Mouse (Mus musculus) cerebellum, adult 11-12 months (tissue): ENCODE data around the gene Gm5592.
"Not testable (repeated sequence)": the region's sequence is repeated elsewhere in the genome, so short reads cannot be mapped to it uniquely, and the experiment has no call there.

ENCODE experiments used
- DNase-seq: peaks from one replicate; pipeline ENCODE4 v3.0.0; 2022

Gm5592 gene

GRCm38 (mm10) chr7:41153541-41153940 is at the start of gene Gm5592:
Gene Gm5592, plus strand, starts transcription at chr7:41153841.
- not testable (repeated sequence) for DNase-seq

GRCm38 (mm10) chr7:41155806-41156205 is 2.2 kb downstream of the Gm5592 start:
- not testable (repeated sequence) for DNase-seq

- not testable (repeated sequence) for DNase-seq
These were observed 4.2 kb downstream of the Gm5592 start for GRCm38 (mm10) chr7:41157879-41158278.

GRCm38 (mm10) chr7:41158562-41158961 is 4.9 kb downstream of the Gm5592 start:
- not testable (repeated sequence) for DNase-seq

- no peak for DNase-seq
These were observed 40.0 kb downstream of the Gm5592 start for GRCm38 (mm10) chr7:41193671-41194070.
